Mouse (Mus musculus): Measurements from ENCODE around the gene Pde4b. TPM values are rescaled to one million over a fixed set of nuclear protein-coding genes. Genes with fewer than 3 reads are reported as not detected.
"Not testable (repeated sequence)": the region's sequence is repeated elsewhere in the genome, so short reads cannot be mapped to it uniquely, and the experiment has no call there.

Pde4b gene
- polyA plus RNA-seq, 1 experiment from 2014 or later = 49.4 TPM

DNA sequence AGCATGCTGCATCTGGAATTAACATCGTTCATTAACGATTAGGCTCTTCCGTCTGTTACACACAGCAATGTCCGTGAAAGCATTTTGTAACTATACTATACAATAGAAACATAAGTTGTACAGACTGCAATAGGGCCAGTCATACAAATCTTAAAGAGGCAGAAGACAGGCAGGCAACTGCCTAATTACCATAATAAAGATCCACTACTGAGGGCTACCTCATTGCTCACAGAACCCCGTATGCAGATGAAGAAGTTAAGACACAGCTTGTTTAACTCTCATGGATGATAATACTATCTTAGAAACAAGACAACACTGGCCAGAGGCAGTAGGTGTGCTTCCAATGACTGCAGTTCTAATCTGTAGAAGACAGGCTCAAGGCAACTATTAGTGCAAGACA, 405.6 kb downstream of the Pde4b start:
- no peak overlapping the region for H3K9ac ChIP-seq (replicated peaks; ENCODE audit: low read length)
- no peaks in the 10 kb centered on the region for H3K36me3 ChIP-seq (ENCODE audit: control insufficient read depth, insufficient read depth, low read length)
- H3K27me3 ChIP-seq (ENCODE audit: control insufficient read depth, insufficient read depth, low read length) = no peaks in the 10 kb centered on the region
- WGBS = 45% methylated on average over 5 of the region's 5 CpGs
- no peaks in the 10 kb centered on the region for H3K9me3 ChIP-seq (ENCODE audit: control insufficient read depth, low read length)
- no peak overlapping the region for H3K4me2 ChIP-seq (ENCODE audit: low read length)
- ATAC-seq (ENCODE audit: low FRiP score, low TSS enrichment) (no peak; the same call in 1 of the 2 replicates), DNase-seq (no peak)
- H3K4me3 ChIP-seq (replicated peaks; ENCODE audit: low read depth, low read length) = no peak overlapping the region
- H3K4me1 ChIP-seq (ENCODE audit: control insufficient read depth, insufficient read depth, low read length) = no peaks in the 10 kb centered on the region
- no peak overlapping the region for H3K27ac ChIP-seq (replicated peaks; ENCODE audit: low read depth, low read length)

- ATAC-seq (ENCODE audit: low FRiP score, low TSS enrichment) (no peak; the same call in 1 of the 2 replicates), DNase-seq (peak; percentile 90)
- Histone ChIP-seq H3K36me3 (ENCODE audit: control insufficient read depth, insufficient read depth, low read length) (no peaks in the 10 kb centered on the region), H3K27ac (replicated peaks; ENCODE audit: low read depth, low read length) (no peak overlapping the region), H3K4me3 (replicated peaks; ENCODE audit: low read depth, low read length) (no peak overlapping the region), H3K4me1 (ENCODE audit: control insufficient read depth, insufficient read depth, low read length) (no peaks in the 10 kb centered on the region), H3K9me3 (ENCODE audit: control insufficient read depth, low read length) (no peaks in the 10 kb centered on the region), H3K27me3 (ENCODE audit: control insufficient read depth, insufficient read depth, low read length) (no peaks in the 10 kb centered on the region), H3K4me2 (ENCODE audit: low read length) (no peak overlapping the region), H3K9ac (replicated peaks; ENCODE audit: low read length) (no peak overlapping the region)
- WGBS = 59% methylated on average over 4 of the region's 4 CpGs
These were observed 406.2 kb downstream of the Pde4b start for GRCm38 (mm10) chr4:102493342-102494128.

DNA sequence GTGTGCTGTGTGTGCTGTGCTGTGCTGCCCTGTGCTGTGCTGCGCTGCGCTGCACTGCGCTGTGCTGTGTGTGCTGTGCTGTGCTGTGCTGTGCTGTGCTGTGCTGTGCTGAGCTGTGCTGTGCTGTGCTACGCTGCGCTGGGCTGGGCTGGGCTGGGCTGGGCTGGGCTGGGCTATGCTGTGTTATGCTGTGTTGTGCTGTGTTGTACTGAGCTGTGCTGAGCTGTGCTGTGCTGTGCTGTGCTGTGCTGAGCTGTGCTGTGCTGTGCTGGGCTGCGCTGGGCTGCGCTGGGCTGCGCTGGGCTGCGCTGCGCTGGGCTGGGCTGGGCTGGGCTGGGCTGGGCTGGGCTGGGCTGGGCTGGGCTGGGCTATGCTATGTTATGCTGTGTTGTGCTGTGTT, 406.9 kb downstream of the Pde4b start:
- H3K4me2 ChIP-seq (ENCODE audit: low read length); H3K27ac ChIP-seq (replicated peaks; ENCODE audit: low read depth, low read length); H3K36me3 ChIP-seq (ENCODE audit: control insufficient read depth, insufficient read depth, low read length); H3K9ac ChIP-seq (replicated peaks; ENCODE audit: low read length); H3K9me3 ChIP-seq (ENCODE audit: control insufficient read depth, low read length); H3K4me1 ChIP-seq (ENCODE audit: control insufficient read depth, insufficient read depth, low read length); H3K4me3 ChIP-seq (replicated peaks; ENCODE audit: low read depth, low read length); DNase-seq; ATAC-seq (ENCODE audit: low FRiP score, low TSS enrichment); H3K27me3 ChIP-seq (ENCODE audit: control insufficient read depth, insufficient read depth, low read length): not testable (repeated sequence)
- 93% methylated on average over 10 of the region's 10 CpGs for WGBS

- Histone ChIP-seq H3K9ac (replicated peaks; ENCODE audit: low read length) (no peak overlapping the region), H3K36me3 (ENCODE audit: control insufficient read depth, insufficient read depth, low read length) (no peaks in the 10 kb centered on the region), H3K4me3 (replicated peaks; ENCODE audit: low read depth, low read length) (no peak overlapping the region), H3K27me3 (ENCODE audit: control insufficient read depth, insufficient read depth, low read length) (no peaks in the 10 kb centered on the region), H3K27ac (replicated peaks; ENCODE audit: low read depth, low read length) (no peak overlapping the region), H3K4me1 (ENCODE audit: control insufficient read depth, insufficient read depth, low read length) (no peaks in the 10 kb centered on the region), H3K9me3 (ENCODE audit: control insufficient read depth, low read length) (no peaks in the 10 kb centered on the region), H3K4me2 (ENCODE audit: low read length) (no peak overlapping the region)
- DNase-seq = no peak
- 75% methylated on average over 5 of the region's 5 CpGs for WGBS
- no peak for ATAC-seq (ENCODE audit: low FRiP score, low TSS enrichment)
These were observed 407.7 kb downstream of the Pde4b start for GRCm38 (mm10) chr4:102495001-102495400.

DNA sequence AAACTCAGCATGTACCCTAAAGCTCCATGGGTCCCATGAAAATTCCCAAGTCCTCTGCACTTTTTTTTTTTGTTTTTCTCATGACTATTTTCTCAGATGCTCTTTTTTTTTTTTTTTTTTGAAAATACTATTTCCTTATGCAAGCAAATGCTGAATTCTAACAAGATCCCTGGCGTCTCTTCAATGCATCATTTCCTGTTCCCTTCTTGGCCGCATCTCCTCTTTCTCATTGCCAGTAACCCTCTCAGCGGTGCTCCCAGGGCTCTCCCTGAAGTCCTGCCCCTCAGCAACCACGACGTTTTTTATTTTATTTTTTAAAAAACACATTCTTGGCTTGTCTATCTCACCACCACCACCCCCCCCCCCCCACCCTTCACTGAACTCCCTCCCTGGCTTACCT, 408.1 kb downstream of the Pde4b start:
- Histone ChIP-seq H3K4me1 (ENCODE audit: control insufficient read depth, insufficient read depth, low read length) (no peaks in the 10 kb centered on the region), H3K27ac (replicated peaks; ENCODE audit: low read depth, low read length) (no peak overlapping the region), H3K9me3 (ENCODE audit: control insufficient read depth, low read length) (no peaks in the 10 kb centered on the region), H3K4me2 (ENCODE audit: low read length) (no peak overlapping the region), H3K27me3 (ENCODE audit: control insufficient read depth, insufficient read depth, low read length) (no peaks in the 10 kb centered on the region), H3K36me3 (ENCODE audit: control insufficient read depth, insufficient read depth, low read length) (no peaks in the 10 kb centered on the region), H3K9ac (replicated peaks; ENCODE audit: low read length) (no peak overlapping the region), H3K4me3 (replicated peaks; ENCODE audit: low read depth, low read length) (no peak overlapping the region)
- 84% methylated on average over 5 of the region's 5 CpGs for WGBS
- ATAC-seq (ENCODE audit: low FRiP score, low TSS enrichment) (no peak), DNase-seq (no peak)

DNA sequence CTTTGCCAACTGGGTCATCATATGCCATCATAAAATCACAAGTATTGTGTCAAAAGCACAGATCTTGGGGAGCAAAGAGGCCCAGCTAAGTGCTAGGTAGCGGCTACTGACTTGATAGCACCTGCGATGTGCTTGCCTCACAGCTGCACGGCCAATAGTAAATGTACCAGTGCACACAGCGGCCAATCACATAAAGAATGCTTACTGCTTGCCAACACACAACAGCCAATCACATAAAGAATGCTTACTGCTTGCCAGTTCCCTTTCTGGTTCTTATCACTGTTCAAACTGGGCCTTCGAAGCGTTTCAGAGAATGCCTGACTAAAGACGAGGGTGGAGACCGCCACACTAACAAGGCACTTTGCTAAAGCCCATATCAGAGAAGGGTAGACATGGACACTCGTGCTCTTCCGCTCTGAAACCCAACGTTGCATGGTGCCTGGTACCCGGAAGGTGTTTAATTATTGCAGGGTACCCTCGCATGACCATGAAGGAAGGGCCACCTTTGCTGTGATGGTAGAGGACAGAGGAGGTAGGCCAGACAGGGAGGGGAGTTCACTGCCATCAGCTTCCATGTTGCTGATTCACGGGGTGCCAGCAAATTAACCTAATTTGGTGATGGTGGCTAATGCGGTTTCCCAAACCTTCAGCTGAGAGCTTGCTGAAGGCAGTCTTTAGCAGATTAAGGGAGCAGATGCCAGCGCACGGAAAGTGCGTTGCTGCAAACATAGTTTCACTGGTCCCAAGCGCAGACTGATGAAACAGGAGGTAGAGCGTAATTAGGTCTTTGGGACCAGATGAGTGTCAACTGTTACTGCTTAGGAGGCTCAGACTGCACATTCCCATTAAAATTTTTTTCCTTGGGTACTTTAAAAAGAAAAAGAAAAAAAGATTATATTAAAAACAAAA, 409.2 kb downstream of the Pde4b start:
- H3K36me3 ChIP-seq (ENCODE audit: control insufficient read depth, insufficient read depth, low read length) = no peaks in the 10 kb centered on the region
- DNase-seq (no peak), ATAC-seq (ENCODE audit: low FRiP score, low TSS enrichment) (no peak)
- no peaks in the 10 kb centered on the region for H3K4me1 ChIP-seq (ENCODE audit: control insufficient read depth, insufficient read depth, low read length)
- no peak overlapping the region for H3K4me3 ChIP-seq (replicated peaks; ENCODE audit: low read depth, low read length)
- H3K27ac ChIP-seq (replicated peaks; ENCODE audit: low read depth, low read length) = no peak overlapping the region
- 88% methylated on average over 20 of the region's 20 CpGs for WGBS
- no peaks in the 10 kb centered on the region for H3K9me3 ChIP-seq (ENCODE audit: control insufficient read depth, low read length)
- H3K4me2 ChIP-seq (ENCODE audit: low read length) = no peak overlapping the region
- H3K27me3 ChIP-seq (ENCODE audit: control insufficient read depth, insufficient read depth, low read length) = no peaks in the 10 kb centered on the region
- H3K9ac ChIP-seq (replicated peaks; ENCODE audit: low read length) = no peak overlapping the region

DNA sequence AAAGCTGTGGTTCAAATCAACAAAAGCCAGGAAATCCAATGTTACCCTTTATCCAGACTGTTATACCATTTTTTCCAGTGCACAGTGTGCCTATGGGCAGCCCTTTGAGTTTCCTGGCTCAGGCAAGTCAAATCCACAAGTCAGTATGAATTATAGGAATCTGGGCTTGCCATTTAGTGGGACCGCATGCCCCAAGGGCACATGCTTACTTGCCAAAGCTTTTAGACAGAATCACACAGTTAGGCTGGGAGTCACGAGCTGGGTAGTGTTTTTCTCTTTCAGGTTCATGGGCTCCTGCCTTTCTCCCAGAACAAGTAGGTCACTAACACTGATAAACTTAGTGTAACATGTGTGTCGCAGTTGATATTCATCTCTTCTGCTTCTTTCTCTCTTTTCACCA, 409.9 kb downstream of the Pde4b start:
- DNase-seq = no peak

DNA sequence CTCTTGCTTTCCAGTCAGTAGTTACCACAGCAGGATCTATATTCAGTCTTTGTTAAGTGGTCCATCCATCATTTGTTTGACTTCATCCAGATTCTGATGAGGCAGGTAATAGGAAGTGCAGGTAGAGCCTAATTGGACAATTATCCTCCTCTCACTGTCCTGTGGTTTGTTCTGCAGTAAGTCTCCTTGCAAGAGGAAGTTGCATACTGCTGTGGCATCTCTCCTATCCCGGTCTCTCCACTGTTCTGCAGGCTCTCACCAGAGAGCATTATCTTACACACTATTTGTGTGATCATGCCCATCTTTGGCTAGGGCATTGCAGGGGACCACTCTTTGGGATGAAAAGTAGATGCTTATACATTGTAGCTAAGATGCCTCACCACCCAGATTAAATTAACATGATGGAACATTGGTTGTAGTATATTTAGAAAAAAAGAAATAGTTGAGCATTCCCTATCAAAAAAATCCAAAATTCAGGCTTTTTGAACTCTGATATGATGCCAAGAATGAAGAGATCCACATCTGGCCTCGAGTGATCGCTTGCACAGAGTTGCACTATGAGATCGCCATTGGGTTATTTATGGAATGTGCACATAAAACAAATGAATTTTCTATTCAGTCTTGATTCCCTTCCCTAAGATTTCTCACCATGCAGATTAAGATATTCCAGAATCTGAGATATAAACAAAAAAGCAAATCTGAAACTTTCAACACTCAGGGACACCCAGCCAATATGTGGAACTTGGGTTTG, 411.0 kb downstream of the Pde4b start:
- DNase-seq = no peak
- no peak overlapping the region for H3K4me3 ChIP-seq (replicated peaks; ENCODE audit: low read depth, low read length)
- no peaks in the 10 kb centered on the region for H3K9me3 ChIP-seq (ENCODE audit: control insufficient read depth, low read length)
- 91% methylated on average over 4 of the region's 4 CpGs for WGBS
- H3K27ac ChIP-seq (replicated peaks; ENCODE audit: low read depth, low read length) = no peak overlapping the region
- no peaks in the 10 kb centered on the region for H3K36me3 ChIP-seq (ENCODE audit: control insufficient read depth, insufficient read depth, low read length)
- H3K27me3 ChIP-seq (ENCODE audit: control insufficient read depth, insufficient read depth, low read length) = no peaks in the 10 kb centered on the region
- no peak overlapping the region for H3K9ac ChIP-seq (replicated peaks; ENCODE audit: low read length)
- H3K4me2 ChIP-seq (ENCODE audit: low read length) = no peak overlapping the region
- ATAC-seq (ENCODE audit: low FRiP score, low TSS enrichment) = no peak
- H3K4me1 ChIP-seq (ENCODE audit: control insufficient read depth, insufficient read depth, low read length) = no peaks in the 10 kb centered on the region

More for the DNA sequence above, 409.9 kb downstream of the Pde4b start:
- 94% methylated on average over 3 of the region's 3 CpGs for WGBS
- no peak for ATAC-seq (ENCODE audit: low FRiP score, low TSS enrichment)
- Histone ChIP-seq H3K9ac (replicated peaks; ENCODE audit: low read length) (no peak overlapping the region), H3K4me3 (replicated peaks; ENCODE audit: low read depth, low read length) (no peak overlapping the region), H3K27ac (replicated peaks; ENCODE audit: low read depth, low read length) (no peak overlapping the region), H3K4me2 (ENCODE audit: low read length) (no peak overlapping the region), H3K36me3 (ENCODE audit: control insufficient read depth, insufficient read depth, low read length) (no peaks in the 10 kb centered on the region), H3K27me3 (ENCODE audit: control insufficient read depth, insufficient read depth, low read length) (no peaks in the 10 kb centered on the region), H3K9me3 (ENCODE audit: control insufficient read depth, low read length) (no peaks in the 10 kb centered on the region), H3K4me1 (ENCODE audit: control insufficient read depth, insufficient read depth, low read length) (no peaks in the 10 kb centered on the region)

Measured in midbrain, embryonic 14.5 days (tissue).